Mouse (Mus musculus) NIH3T3 (cell line): Measurements from ENCODE around the gene Cyp2j12.
A peak's percentile ranks its signal among the peaks of the same experiment; 100 is the strongest.
"Not testable (repeated sequence)": the region's sequence is repeated elsewhere in the genome, so short reads cannot be mapped to it uniquely, and the experiment has no call there.

Experiments
- DNase-seq: peaks from one replicate; pipeline ENCODE4 v3.0.0-alpha.2; 2012; ENCODE audit warnings: low read depth

Cyp2j12 gene

DNA sequence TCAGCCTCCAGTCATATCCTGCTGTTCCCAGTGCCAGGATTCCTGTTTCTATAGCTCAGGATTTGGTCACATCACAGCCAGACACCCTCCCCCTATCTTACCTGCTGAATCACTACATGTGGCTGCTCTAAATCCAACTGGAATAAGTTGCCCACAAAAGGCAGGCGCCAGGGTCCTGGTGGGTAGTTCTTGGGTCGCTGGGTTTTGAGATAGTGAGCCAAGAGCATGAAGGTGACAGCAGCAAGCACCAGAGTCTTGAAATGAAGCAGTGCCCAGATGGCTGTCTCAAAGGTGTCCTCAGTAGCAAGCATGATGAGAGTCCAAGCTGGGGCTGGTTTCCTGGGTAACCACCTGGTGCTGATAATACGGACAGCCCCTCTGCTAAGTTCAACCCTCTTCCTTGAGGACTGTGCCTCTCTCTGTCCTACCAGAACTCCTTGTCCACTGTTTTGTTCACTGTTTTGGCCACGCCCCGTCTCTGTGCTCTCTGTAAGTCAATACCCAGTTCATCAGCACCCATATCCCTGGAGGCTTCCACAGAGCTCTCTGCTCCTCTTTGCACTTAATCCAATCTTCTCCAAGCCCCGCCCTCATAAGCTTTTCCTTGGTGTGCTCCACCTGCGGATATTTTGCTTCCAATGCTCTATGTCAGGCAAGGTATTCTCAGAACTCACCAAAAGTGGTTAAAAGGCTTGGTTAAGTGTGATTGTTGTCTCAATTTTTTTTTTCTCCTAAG is at the start of gene Cyp2j12:
Gene Cyp2j12, minus strand, starts transcription at position 421 of the 736 bp plus-strand sequence.
- no peak for DNase-seq

DNA sequence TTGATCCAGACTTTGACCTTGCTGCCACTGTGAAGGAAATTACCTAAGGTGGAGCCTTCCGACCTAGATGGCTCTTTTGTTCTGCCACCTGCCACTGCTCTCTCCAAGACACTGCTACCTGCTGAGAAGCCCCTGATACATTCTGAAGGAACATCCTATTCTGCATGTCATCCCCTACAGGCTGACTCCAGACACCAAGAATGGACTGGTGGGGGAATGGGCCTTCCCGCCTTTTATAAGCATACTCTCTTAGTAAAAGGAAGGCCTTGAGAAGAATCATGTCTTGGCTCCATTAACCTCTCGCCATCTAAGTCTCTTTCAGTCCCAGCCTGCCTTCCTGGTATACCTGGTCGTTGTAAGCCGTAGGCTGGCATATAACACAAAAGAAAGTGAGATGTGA is 48.4 kb upstream of the Cyp2j12 start:
- not testable (repeated sequence) for DNase-seq

DNA sequence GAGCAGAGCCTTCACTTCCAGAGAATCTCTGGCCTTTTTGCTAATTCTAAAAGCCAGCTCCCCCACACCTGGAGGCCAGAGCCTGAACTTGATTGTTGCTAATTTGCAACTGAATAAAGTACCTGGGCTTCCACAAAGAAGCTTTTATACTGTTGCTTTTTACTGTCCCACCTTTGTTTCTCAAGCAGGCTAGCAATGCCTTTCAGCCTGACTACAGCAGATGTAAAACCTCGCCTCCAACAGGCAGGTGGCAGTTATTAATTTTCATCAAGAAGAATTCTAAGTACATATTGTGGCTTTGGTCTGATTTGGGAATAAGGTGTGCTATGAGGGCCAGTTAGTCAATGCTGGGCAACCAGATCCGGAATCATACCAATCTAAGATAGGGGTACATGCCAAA is 47.7 kb upstream of the Cyp2j12 start:
- not testable (repeated sequence) for DNase-seq

DNA sequence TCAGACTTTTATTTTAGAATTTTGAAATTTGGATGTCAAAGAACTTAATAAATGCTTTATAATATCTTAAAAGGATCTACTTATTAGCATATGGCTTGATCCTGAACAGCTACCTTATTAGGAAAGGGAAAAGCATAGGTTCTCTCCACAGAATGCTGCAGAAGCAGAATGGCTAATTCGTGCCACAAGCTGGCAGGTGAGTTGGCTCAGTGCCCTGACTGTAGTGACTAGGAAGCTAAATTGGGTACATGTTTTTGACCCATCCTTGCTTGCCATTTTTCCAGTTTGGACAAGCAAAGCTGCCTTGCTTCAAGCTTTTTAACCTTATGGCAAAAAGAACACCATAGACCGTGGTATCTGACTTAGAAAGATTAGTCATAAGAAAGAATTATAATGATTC is 47.2 kb upstream of the Cyp2j12 start:
- DNase-seq = not testable (repeated sequence)

DNA sequence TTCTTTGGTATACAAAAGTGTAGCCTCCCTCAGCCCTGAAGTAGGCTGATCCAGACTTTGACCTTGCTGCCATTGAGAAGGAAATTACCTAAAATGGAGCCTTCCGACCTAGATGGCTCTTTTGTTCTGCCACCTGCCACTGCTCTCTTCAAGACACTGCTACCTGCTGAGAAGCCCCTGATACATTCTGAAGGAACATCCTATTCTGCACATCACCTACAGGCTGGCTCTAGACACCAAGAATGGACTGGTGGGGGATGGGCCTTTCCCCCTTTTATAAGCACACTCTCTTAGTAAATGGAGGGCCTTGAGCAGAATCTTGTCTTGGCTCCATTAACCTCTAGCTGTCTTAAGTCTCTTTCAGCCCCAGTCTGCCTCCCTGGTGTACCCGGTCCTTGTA is 43.8 kb upstream of the Cyp2j12 start:
- DNase-seq = not testable (repeated sequence)

DNA sequence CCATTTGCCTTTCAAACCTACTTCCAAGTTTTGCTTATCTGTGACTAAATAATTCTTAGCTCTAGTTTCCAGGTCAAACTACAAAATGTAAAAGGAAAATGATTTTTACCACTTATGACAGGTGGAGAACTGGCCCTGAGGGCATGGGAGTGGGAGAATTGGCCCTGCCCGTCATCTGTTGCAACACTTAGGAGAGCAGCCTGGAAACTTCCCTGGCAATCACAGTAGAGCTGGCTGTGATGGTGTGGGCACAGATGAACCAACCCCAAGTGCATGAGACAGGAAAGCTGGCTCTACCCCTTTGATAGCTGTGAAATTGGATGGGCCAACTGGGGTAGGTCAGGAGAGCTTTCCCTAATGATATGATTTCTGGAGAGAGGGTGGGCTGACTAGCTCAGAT is 21.9 kb upstream of the Cyp2j12 start:
- DNase-seq = no peak

DNA sequence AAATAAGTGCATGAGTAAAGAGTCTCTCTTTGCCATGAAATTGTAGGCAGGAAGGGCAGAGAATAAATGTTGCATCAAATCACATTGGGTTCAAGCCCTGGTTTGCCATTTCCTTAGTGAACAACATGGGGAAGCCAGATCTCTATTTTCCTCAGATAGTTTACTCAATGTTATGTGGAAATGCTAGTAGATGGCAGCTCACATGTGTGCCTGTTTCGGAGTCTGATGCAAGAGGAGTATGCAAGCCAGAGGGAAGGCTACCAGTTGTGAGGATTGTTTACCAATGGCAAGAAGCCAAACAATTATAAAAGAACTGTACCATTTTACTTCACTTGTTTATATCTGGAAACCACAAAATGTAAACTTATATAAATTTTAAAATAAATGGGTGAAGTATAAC is 20.6 kb upstream of the Cyp2j12 start:
- DNase-seq = no peak

DNA sequence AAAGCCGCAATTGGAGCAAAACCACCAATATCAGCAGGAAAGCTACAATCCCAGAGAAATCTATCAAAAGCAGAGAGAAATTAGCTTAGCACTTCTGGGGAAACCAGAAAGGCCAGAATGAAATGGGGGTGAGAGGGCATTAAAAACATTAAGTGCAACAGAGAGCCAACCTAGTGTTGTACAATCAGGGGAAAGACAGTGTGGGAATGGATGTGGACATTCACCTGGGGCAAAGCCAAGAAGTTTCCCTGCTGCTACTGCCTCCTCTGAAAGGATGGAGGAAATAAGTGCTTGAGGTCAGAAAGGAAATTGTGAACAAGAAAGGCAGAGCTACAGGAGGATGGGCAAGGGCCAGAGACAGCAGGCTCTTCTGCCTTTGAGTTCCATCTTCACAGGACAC is 1.7 kb downstream of the Cyp2j12 start:
- no peak for DNase-seq

DNA sequence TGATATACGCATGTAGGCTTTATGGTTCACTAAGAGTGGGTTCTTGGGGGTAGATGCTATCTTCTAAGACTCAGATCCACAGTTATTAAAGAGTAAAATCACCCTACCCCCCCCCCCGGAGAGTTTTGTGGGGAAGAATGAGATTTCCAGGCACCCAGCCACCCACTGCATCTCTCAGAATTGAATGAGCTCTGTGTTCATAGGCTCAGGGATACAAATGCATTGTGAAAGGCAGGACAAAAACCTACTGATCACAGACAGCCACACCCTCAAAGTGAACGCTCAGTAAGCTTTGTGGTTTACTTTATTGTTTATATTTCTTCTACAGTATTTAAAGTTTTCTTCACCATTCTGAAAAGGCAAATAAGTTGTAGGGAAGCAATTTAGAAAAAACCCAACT is 6.7 kb downstream of the Cyp2j12 start:
- no peak for DNase-seq

DNA sequence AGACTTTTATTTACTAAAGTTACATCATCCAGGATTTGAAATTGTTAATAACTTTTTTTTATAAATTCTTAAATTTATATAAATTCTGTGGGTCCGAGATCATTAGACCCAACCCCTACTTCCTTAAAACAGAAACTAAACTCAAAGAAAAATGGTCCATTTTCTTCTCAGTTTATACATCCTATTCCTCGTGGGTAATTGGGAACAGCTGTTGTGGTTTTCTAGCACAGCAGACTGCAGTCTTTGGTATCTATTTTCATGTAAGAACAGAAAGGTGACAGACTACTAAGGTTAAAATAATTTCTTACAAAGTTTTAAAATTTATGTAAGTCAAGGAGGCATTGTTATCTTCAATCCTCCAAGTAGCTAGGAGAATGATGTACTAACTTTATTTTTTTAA is 44.1 kb downstream of the Cyp2j12 start:
- DNase-seq = peak; percentile 58

DNA sequence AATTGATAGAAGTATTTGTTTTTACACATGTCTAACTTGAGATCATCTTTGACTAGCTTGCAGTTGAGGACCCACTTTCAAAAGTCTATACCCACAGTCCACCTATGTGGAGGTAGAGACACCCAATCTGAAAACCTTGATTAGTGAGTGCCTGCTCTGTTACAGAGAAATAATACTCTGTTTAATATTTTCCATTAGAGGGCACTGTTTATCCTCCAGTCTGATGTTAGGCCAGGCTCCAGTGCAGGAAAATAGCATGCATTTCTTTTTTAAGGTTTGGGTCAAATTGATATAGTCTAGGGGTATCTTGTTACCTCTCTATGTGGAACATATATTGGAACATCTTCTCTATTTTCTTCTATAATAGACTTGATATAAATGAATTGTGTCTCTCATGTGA is 49.1 kb downstream of the Cyp2j12 start:
- peak; percentile 20 for DNase-seq

DNA sequence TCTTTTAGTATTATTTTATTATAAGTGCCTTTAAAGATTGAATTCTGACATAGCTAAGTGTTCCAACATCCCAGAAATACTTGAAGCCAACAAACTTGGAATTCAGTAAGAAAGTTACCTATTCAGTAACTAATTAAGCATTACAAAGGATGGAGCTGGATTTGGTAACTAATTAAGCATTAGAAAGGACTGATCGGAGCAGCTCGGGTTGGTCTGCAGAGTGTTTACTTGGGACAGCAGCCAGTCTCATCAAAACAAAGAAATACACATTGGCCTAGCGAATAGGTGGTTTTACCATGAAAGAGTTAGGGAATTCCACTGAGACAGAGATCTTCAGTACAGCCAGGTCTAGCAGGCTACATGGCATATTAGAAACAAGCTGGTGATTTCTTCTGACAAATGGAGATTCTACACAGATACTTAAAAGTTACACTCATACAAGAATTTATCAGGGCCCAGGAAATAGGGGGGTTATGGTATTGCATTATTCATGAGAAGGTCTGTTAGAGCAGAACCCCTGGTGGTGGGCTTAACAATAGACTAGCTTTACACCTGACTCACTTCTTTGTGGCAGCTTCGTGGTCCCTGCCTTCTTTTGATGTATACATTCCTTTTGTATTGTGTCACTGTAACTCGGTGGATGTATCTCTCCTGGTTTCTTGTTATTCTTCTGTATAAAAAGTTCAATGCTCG is 51.5 kb downstream of the Cyp2j12 start:
- not testable (repeated sequence) for DNase-seq

DNA sequence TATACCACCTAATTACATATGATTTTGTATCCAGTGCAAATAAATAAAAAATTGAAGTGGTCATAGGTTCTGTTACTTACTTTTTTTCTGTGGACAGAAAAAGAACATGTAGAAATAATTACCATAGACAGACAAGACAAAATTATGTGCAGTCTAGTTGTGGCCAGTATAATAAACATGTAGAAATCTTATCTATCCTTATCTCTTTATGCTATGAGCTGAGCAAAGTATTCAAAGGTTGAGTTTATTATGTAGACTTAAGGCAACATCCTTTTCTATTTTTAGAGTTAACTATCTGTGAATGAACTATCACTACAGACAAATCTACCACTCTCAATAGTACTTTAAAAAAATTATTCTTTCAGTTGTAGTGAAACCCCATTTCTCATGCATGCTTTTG is 62.6 kb downstream of the Cyp2j12 start:
- no peak for DNase-seq

DNA sequence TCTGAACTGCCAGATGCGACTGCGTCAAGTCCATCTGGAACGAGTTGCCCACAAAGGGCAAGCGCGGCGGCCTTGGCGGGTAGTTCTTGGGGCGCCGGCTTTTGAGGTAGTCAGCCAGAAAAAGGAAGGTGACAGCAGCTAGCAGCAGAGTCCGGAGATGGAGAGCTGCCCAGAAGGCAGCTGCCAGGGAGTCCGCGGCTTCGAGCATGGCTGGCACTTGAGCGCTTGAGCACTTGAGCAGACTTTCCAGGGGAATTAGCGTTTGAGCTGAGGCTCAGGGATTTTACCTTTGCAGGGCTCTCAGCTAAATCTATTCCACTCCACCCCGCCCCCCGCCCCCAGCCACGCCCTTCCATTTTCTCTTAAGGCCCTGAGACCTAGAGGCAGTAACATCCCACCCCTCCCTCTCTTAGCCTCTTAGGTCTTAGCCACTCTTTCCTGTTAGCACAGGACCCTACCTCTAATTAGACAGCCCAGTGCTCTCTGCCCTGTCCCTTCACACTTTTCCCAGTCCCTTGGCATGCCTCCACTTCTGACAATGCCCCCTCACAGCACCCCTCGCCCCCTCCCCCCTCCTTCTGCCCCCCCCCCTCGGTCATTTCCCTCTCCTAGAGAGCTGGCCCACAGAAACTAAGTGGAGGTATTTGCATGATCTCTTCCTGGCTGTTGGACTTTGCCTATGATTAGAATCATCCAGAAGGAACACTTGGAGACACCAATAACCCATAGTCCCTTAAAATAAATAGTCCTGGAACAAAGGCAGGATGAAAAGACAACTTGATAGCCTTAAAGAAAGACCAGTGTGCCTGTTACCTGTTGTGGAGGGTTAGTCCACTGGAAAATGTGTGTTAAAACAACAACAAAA is 63.5 kb downstream of the Cyp2j12 start, which contains the start of gene Cyp2j13:
Gene Cyp2j13, minus strand, starts transcription at position 286 of the 865 bp plus-strand sequence.
- DNase-seq = peak; percentile 5

DNA sequence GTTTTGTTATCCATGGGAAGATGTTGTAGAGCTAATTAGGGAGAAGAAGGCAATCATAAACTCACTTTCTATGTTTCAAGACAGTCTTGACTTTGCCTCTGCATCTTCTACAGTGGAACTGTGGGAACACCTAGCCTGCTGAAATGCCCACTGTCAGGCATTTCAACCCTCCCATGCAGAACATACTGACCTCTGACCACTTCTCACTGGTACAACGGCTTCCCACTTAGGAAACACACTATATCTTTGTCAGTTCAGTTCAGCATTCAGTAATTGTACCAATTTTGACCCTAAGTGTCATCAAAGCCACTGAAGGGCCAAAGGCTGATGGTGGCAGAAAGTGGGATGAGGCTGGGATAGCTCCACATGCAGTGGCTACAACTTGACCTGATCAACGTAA is 78.9 kb downstream of the Cyp2j12 start:
- DNase-seq = no peak

DNA sequence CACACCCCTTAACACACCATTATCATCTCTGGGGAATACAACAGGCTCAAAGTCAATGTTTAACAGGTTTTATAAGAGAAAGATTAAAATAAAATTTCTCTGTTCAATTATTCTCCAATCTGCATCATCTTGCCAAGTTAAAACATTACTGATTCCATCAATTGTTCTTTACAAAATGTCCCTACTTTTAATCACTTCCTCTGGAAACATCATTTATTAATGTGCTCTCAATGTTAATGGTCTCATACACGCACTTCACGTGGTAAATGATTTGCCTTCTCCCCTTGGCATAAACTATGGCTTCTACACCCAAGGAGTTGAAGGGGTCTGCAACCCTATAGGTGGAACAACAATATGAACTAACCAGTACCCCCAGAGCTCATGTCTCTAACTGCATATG is 80.8 kb downstream of the Cyp2j12 start:
- DNase-seq = no peak
